Mouse (Mus musculus): Measurements from ENCODE around the gene Tlr3. TPM values are rescaled to one million over a fixed set of nuclear protein-coding genes. Genes with fewer than 3 reads are reported as not detected.

The Tlr3 gene
- 0.92 and 1.0 TPM in 2 replicates for polyA plus RNA-seq (2015; fragmentation: Nextera tagmentation; extraction: Ambion mirVana)

- Histone ChIP-seq H3K27me3 (ENCODE audit: control insufficient read depth, insufficient read depth, low read depth, low read length) (no peaks in the 10 kb centered on the region), H3K9me3 (replicated peaks; ENCODE audit: control insufficient read depth, low read length) (no peaks in the 10 kb centered on the region), H3K36me3 (ENCODE audit: control insufficient read depth, insufficient read depth) (no peaks in the 10 kb centered on the region), H3K4me1 (ENCODE audit: control insufficient read depth, low read depth, low read length) (no peaks in the 10 kb centered on the region), H3K4me3 (ENCODE audit: low read depth, low read length) (peak within 1 kb of the TSS; percentile 60), H3K4me2 (ENCODE audit: low read depth, low read length) (peak within 1 kb of the TSS; percentile 56), H3K27ac (ENCODE audit: low read length) (peak within 1 kb of the TSS; percentile 57), H3K9ac (ENCODE audit: low read depth, low read length) (peak within 1 kb of the TSS; percentile 43; the same call in 1 of the 2 replicates)
- 35% methylated on average over 2 of the region's 2 CpGs for WGBS (ENCODE audit: insufficient replicate concordance)
- ATAC-seq (ENCODE audit: low read depth) = no peak
Measured at GRCm38 (mm10) chr8:45410882-45411281, at the start of gene Tlr3. Gene Tlr3, minus strand, starts transcription at chr8:45411080.

- H3K27ac ChIP-seq (ENCODE audit: low read length) = no peak overlapping the region
- no peak overlapping the region for H3K9ac ChIP-seq (ENCODE audit: low read depth, low read length)
- no peaks in the 10 kb centered on the region for H3K27me3 ChIP-seq (ENCODE audit: control insufficient read depth, insufficient read depth, low read depth, low read length)
- H3K9me3 ChIP-seq (replicated peaks; ENCODE audit: control insufficient read depth, low read length) = no peaks in the 10 kb centered on the region
- H3K4me3 ChIP-seq (ENCODE audit: low read depth, low read length) = no peak overlapping the region
- no peak for ATAC-seq (ENCODE audit: low read depth)
- H3K4me2 ChIP-seq (ENCODE audit: low read depth, low read length) = no peak overlapping the region
- H3K36me3 ChIP-seq (ENCODE audit: control insufficient read depth, insufficient read depth) = no peaks in the 10 kb centered on the region
- H3K4me1 ChIP-seq (ENCODE audit: control insufficient read depth, low read depth, low read length) = no peaks in the 10 kb centered on the region
Measured at GRCm38 (mm10) chr8:45457874-45458273, 47.0 kb upstream of the Tlr3 start.

- Histone ChIP-seq H3K27ac (ENCODE audit: low read length) (no peak overlapping the region), H3K4me3 (ENCODE audit: low read depth, low read length) (no peak overlapping the region), H3K9ac (ENCODE audit: low read depth, low read length) (no peak overlapping the region), H3K36me3 (ENCODE audit: control insufficient read depth, insufficient read depth) (no peaks in the 10 kb centered on the region), H3K4me2 (ENCODE audit: low read depth, low read length) (no peak overlapping the region), H3K27me3 (ENCODE audit: control insufficient read depth, insufficient read depth, low read depth, low read length) (no peaks in the 10 kb centered on the region), H3K4me1 (ENCODE audit: control insufficient read depth, low read depth, low read length) (no peaks in the 10 kb centered on the region), H3K9me3 (replicated peaks; ENCODE audit: control insufficient read depth, low read length) (no peaks in the 10 kb centered on the region)
- no peak for ATAC-seq (ENCODE audit: low read depth)
- 39% methylated on average over 6 of the region's 6 CpGs for WGBS (ENCODE audit: insufficient replicate concordance)
Measured at GRCm38 (mm10) chr8:45454426-45454825, 43.5 kb upstream of the Tlr3 start.

- Histone ChIP-seq H3K9ac (ENCODE audit: low read depth, low read length) (no peak overlapping the region), H3K36me3 (ENCODE audit: control insufficient read depth, insufficient read depth) (no peaks in the 10 kb centered on the region), H3K9me3 (replicated peaks; ENCODE audit: control insufficient read depth, low read length) (no peaks in the 10 kb centered on the region), H3K4me1 (ENCODE audit: control insufficient read depth, low read depth, low read length) (no peaks in the 10 kb centered on the region), H3K4me2 (ENCODE audit: low read depth, low read length) (no peak overlapping the region), H3K27me3 (ENCODE audit: control insufficient read depth, insufficient read depth, low read depth, low read length) (no peaks in the 10 kb centered on the region), H3K27ac (ENCODE audit: low read length) (no peak overlapping the region), H3K4me3 (ENCODE audit: low read depth, low read length) (no peak overlapping the region)
- no peak for ATAC-seq (ENCODE audit: low read depth)
- 55% methylated on average over 3 of the region's 3 CpGs for WGBS (ENCODE audit: insufficient replicate concordance)
Measured at GRCm38 (mm10) chr8:45452115-45452514, 41.2 kb upstream of the Tlr3 start.

GRCm38 (mm10) chr8:45448842-45449241 lies 38.0 kb upstream of the Tlr3 start:
- no peak overlapping the region for H3K9ac ChIP-seq (ENCODE audit: low read depth, low read length)
- H3K27me3 ChIP-seq (ENCODE audit: control insufficient read depth, insufficient read depth, low read depth, low read length) = no peaks in the 10 kb centered on the region
- H3K4me2 ChIP-seq (ENCODE audit: low read depth, low read length) = no peak overlapping the region
- no peaks in the 10 kb centered on the region for H3K9me3 ChIP-seq (replicated peaks; ENCODE audit: control insufficient read depth, low read length)
- 50% methylated on average over 3 of the region's 3 CpGs for WGBS (ENCODE audit: insufficient replicate concordance)
- no peak overlapping the region for H3K27ac ChIP-seq (ENCODE audit: low read length)
- H3K36me3 ChIP-seq (ENCODE audit: control insufficient read depth, insufficient read depth) = no peaks in the 10 kb centered on the region
- no peak overlapping the region for H3K4me3 ChIP-seq (ENCODE audit: low read depth, low read length)
- no peak for ATAC-seq (ENCODE audit: low read depth)
- no peaks in the 10 kb centered on the region for H3K4me1 ChIP-seq (ENCODE audit: control insufficient read depth, low read depth, low read length)

GRCm38 (mm10) chr8:45448257-45448656 lies 37.4 kb upstream of the Tlr3 start:
- no peak overlapping the region for H3K4me2 ChIP-seq (ENCODE audit: low read depth, low read length)
- no peaks in the 10 kb centered on the region for H3K27me3 ChIP-seq (ENCODE audit: control insufficient read depth, insufficient read depth, low read depth, low read length)
- H3K27ac ChIP-seq (ENCODE audit: low read length) = no peak overlapping the region
- WGBS (ENCODE audit: insufficient replicate concordance) = 43% methylated on average over 1 of the region's 1 CpGs
- H3K4me1 ChIP-seq (ENCODE audit: control insufficient read depth, low read depth, low read length) = no peaks in the 10 kb centered on the region
- no peak for ATAC-seq (ENCODE audit: low read depth)
- H3K4me3 ChIP-seq (ENCODE audit: low read depth, low read length) = no peak overlapping the region
- no peaks in the 10 kb centered on the region for H3K36me3 ChIP-seq (ENCODE audit: control insufficient read depth, insufficient read depth)
- H3K9ac ChIP-seq (ENCODE audit: low read depth, low read length) = no peak overlapping the region
- H3K9me3 ChIP-seq (replicated peaks; ENCODE audit: control insufficient read depth, low read length) = no peaks in the 10 kb centered on the region

GRCm38 (mm10) chr8:45438899-45439535 lies 28.1 kb upstream of the Tlr3 start:
- Histone ChIP-seq H3K4me3 (ENCODE audit: low read depth, low read length) (no peak overlapping the region), H3K4me2 (ENCODE audit: low read depth, low read length) (no peak overlapping the region), H3K27ac (ENCODE audit: low read length) (no peak overlapping the region), H3K9me3 (replicated peaks; ENCODE audit: control insufficient read depth, low read length) (no peaks in the 10 kb centered on the region), H3K27me3 (ENCODE audit: control insufficient read depth, insufficient read depth, low read depth, low read length) (no peaks in the 10 kb centered on the region), H3K9ac (ENCODE audit: low read depth, low read length) (no peak overlapping the region), H3K4me1 (ENCODE audit: control insufficient read depth, low read depth, low read length) (no peaks in the 10 kb centered on the region), H3K36me3 (ENCODE audit: control insufficient read depth, insufficient read depth) (no peaks in the 10 kb centered on the region)
- 10% methylated on average over 5 of the region's 5 CpGs for WGBS (ENCODE audit: insufficient replicate concordance)
- no peak for ATAC-seq (ENCODE audit: low read depth)

GRCm38 (mm10) chr8:45420151-45420550 lies 9.3 kb upstream of the Tlr3 start:
- H3K4me2 ChIP-seq (ENCODE audit: low read depth, low read length) = no peak overlapping the region
- 68% methylated on average over 7 of the region's 7 CpGs for WGBS (ENCODE audit: insufficient replicate concordance)
- H3K9me3 ChIP-seq (replicated peaks; ENCODE audit: control insufficient read depth, low read length) = no peaks in the 10 kb centered on the region
- no peak for ATAC-seq (ENCODE audit: low read depth)
- no peak overlapping the region for H3K27ac ChIP-seq (ENCODE audit: low read length)
- H3K4me1 ChIP-seq (ENCODE audit: control insufficient read depth, low read depth, low read length) = no peaks in the 10 kb centered on the region
- H3K4me3 ChIP-seq (ENCODE audit: low read depth, low read length) = no peak overlapping the region
- no peaks in the 10 kb centered on the region for H3K36me3 ChIP-seq (ENCODE audit: control insufficient read depth, insufficient read depth)
- no peaks in the 10 kb centered on the region for H3K27me3 ChIP-seq (ENCODE audit: control insufficient read depth, insufficient read depth, low read depth, low read length)
- H3K9ac ChIP-seq (ENCODE audit: low read depth, low read length) = no peak overlapping the region

- H3K4me1 ChIP-seq (ENCODE audit: control insufficient read depth, low read depth, low read length) = no peaks in the 10 kb centered on the region
- no peak for ATAC-seq (ENCODE audit: low read depth)
- no peak overlapping the region for H3K4me3 ChIP-seq (ENCODE audit: low read depth, low read length)
- no peaks in the 10 kb centered on the region for H3K9me3 ChIP-seq (replicated peaks; ENCODE audit: control insufficient read depth, low read length)
- H3K36me3 ChIP-seq (ENCODE audit: control insufficient read depth, insufficient read depth) = no peaks in the 10 kb centered on the region
- WGBS (ENCODE audit: insufficient replicate concordance) = 20% methylated on average over 7 of the region's 7 CpGs
- H3K27ac ChIP-seq (ENCODE audit: low read length) = no peak overlapping the region
- no peak overlapping the region for H3K9ac ChIP-seq (ENCODE audit: low read depth, low read length)
- H3K27me3 ChIP-seq (ENCODE audit: control insufficient read depth, insufficient read depth, low read depth, low read length) = no peaks in the 10 kb centered on the region
- H3K4me2 ChIP-seq (ENCODE audit: low read depth, low read length) = no peak overlapping the region
Measured at GRCm38 (mm10) chr8:45414965-45415364, 4.1 kb upstream of the Tlr3 start.
